Mouse (Mus musculus) embryonic facial prominence, embryonic 11.5 days (tissue): Measurements from ENCODE around the gene Jak3. TPM values are rescaled to one million over a fixed set of nuclear protein-coding genes. Genes with fewer than 3 reads are reported as not detected.

Source experiments
- microRNA-seq: library from miRNA; unstranded; fragments of <30 nt; microRNA quantifications from one replicate; pipeline ENCODE4, GENCODE M21; 2016; ENCODE audit warnings: borderline number of aligned reads
- polyA plus RNA-seq: library from polyadenylated mRNA; unstranded; fragments of >200 nt; fragmentation: Nextera tagmentation; extraction: Ambion mirVana; gene quantifications from 2 replicates; pipeline ENCODE4 v1.2.1, GENCODE M21; 2014

The Jak3 gene
- polyA plus RNA-seq, 1 experiment from 2014 or later: 1.2 TPM

Small RNAs within 50 kb of the gene (microRNA-seq; reads per million reads assigned to microRNA genes)
- not detected for gene Mir6769b

Other genes starting within 250 kb of the Jak3 start
- gene Abhd8, start 212.6 kb upstream of the Jak3 start, polyA plus RNA-seq: 30.1 and 37.4 TPM in 2 replicates
- gene Mrpl34, start 211.3 kb upstream of the Jak3 start, polyA plus RNA-seq: 180 and 185 TPM in 2 replicates
- gene Dda1, start 207.1 kb upstream of the Jak3 start, polyA plus RNA-seq: 105 and 115 TPM in 2 replicates
- gene Ano8, start 190.3 kb upstream of the Jak3 start, polyA plus RNA-seq: 3.1 and 3.2 TPM in 2 replicates
- gene Gtpbp3, start 188.2 kb upstream of the Jak3 start, polyA plus RNA-seq: 4.8 and 5.4 TPM in 2 replicates
- 48.8 and 50.3 TPM in 2 replicates for gene Plvap, start 164.5 kb upstream of the Jak3 start, polyA plus RNA-seq
- gene Ccdc194, start 150.6 kb upstream of the Jak3 start, polyA plus RNA-seq: 0.15 and 0.31 TPM in 2 replicates
- gene Bst2, start 138.8 kb upstream of the Jak3 start, polyA plus RNA-seq: 3.5 and 4.3 TPM in 2 replicates
- 53.4 and 62.2 TPM in 2 replicates for gene Mvb12a, start 133.4 kb upstream of the Jak3 start, polyA plus RNA-seq
- 0.13 and 0.31 TPM in 2 replicates for gene Tmem221, start 117.4 kb upstream of the Jak3 start, polyA plus RNA-seq
- gene Nxnl1, start 109.7 kb upstream of the Jak3 start, polyA plus RNA-seq: 0.17 TPM in 1 of 2 replicates, not detected in the other
- 11.2 and 14.4 TPM in 2 replicates for gene Slc27a1, start 107.4 kb upstream of the Jak3 start, polyA plus RNA-seq
- gene Pgls, start 84.1 kb upstream of the Jak3 start, polyA plus RNA-seq: 231 and 237 TPM in 2 replicates
- 2.6 and 2.7 TPM in 2 replicates for gene Fam129c, start 78.6 kb upstream of the Jak3 start, polyA plus RNA-seq
- 45.2 and 48.2 TPM in 2 replicates for gene Colgalt1, start 65.3 kb upstream of the Jak3 start, polyA plus RNA-seq
- gene Unc13a, start 4.5 kb upstream of the Jak3 start, polyA plus RNA-seq: 1.2 and 1.7 TPM in 2 replicates
- gene Insl3, start 12.9 kb downstream of the Jak3 start, polyA plus RNA-seq: 0.42 TPM in 1 of 2 replicates, not detected in the other
- gene B3gnt3, start 25.5 kb downstream of the Jak3 start, polyA plus RNA-seq: 0.47 and 0.58 TPM in 2 replicates
- gene Fcho1, start 49.4 kb downstream of the Jak3 start, polyA plus RNA-seq: 3.8 and 5.0 TPM in 2 replicates
- 8.1 and 8.9 TPM in 2 replicates for gene Zfp709, start 205.7 kb downstream of the Jak3 start, polyA plus RNA-seq
- 6.5 and 7.2 TPM in 2 replicates for gene Zfp882, start 232.3 kb downstream of the Jak3 start, polyA plus RNA-seq
- 33.1 and 34.5 TPM in 2 replicates for gene Zfp617, start 232.3 kb downstream of the Jak3 start, polyA plus RNA-seq